Mouse (Mus musculus) brain, embryonic 14.5 days (tissue): ENCODE results near the gene Tmem43.

Experiments used
- CTCF ChIP-seq: fragments of 200-500 bp; IDR thresholded peaks from 2 replicates; pipeline ENCODE4 v1.5.1; 2012; ENCODE audit warnings: inconsistent platforms, mild to moderate bottlenecking, moderate library complexity, borderline replicate concordance; ENCODE audit not compliant: insufficient read depth, insufficient read length; ENCODE audit errors: extremely low read depth
- POLR2A ChIP-seq: fragments of 200-500 bp; IDR thresholded peaks from 2 replicates; pipeline ENCODE4 v1.6.1; 2012; ENCODE audit warnings: mild to moderate bottlenecking, inconsistent platforms, borderline replicate concordance; ENCODE audit not compliant: poor library complexity, insufficient read depth, insufficient read length, severe bottlenecking; ENCODE audit errors: extremely low read depth

DNA sequence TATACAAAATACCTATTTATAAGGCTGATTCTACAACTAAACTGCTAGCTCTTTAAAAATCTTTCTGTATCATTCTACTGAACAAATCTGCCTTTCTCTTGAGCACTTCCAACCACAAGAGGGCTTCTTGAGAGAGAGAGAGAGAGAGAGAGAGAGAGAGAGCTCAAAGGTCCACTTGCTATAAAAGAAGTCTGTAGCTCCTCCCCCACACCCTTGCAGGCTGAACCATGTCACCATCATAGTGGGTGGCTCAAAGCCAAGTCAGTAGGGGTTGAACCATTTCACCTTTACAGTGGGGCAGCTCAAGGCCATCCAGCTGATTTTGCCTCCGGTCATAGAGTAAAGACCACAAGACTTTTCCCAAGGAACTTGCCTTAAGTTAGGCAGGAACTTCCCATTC is 14.0 kb upstream of the Tmem43 start:
- no peak for TF ChIP-seq CTCF
- TF ChIP-seq POLR2A, result no peak
